Mouse (Mus musculus) limb, embryonic 14.5 days (tissue): ENCODE data around the gene Coq2. TPM values are rescaled to one million over a fixed set of nuclear protein-coding genes. Genes with fewer than 3 reads are reported as not detected.

Experiments used
- ATAC-seq: fragments of 200-750 bp; cut with Nextera tagmentation; 2 replicates; pipeline ENCODE4 v1.8.0; 2017; ENCODE audit warnings: low read depth, moderate number of reproducible peaks, moderate TSS enrichment; ENCODE audit not compliant: low FRiP score
- DNase-seq: peaks from one replicate; pipeline ENCODE4 v3.0.0-alpha.2; 2015; ENCODE audit warnings: low spot score
- H3K27ac ChIP-seq: fragments of 300-500 bp; sonication (generic); replicated peaks from 2 replicates; pipeline ENCODE4 v1.5.1; 2014; ENCODE audit warnings: low read depth, mild to moderate bottlenecking, low read length, moderate library complexity, mixed read lengths
- H3K27me3 ChIP-seq: fragments of 300-500 bp; sonication (generic); 2 replicates; pipeline ENCODE4 v1.6.1; 2014; ENCODE audit warnings: low read length, mixed read lengths; ENCODE audit not compliant: control insufficient read depth, insufficient read depth
- H3K36me3 ChIP-seq: fragments of 300-500 bp; sonication (generic); 2 replicates; pipeline ENCODE4 v1.6.1; 2014; ENCODE audit warnings: mild to moderate bottlenecking, low read length, moderate library complexity, mixed read lengths; ENCODE audit not compliant: control insufficient read depth, insufficient read depth
- H3K4me1 ChIP-seq: fragments of 300-500 bp; sonication (generic); 2 replicates; pipeline ENCODE4 v1.6.1; 2014; ENCODE audit warnings: antibody characterized with exemption, low read length, mixed read lengths; ENCODE audit not compliant: control insufficient read depth, insufficient read depth
- H3K4me2 ChIP-seq: fragments of 300-500 bp; sonication (generic); replicated peaks from 2 replicates; pipeline ENCODE4 v1.6.1; 2014; ENCODE audit warnings: low read depth, mild to moderate bottlenecking, low read length, moderate library complexity; ENCODE audit not compliant: severe bottlenecking
- H3K4me3 ChIP-seq: fragments of 300-500 bp; sonication (generic); replicated peaks from 2 replicates; pipeline ENCODE4 v1.5.1; 2014; ENCODE audit warnings: low read length
- H3K9ac ChIP-seq: fragments of 300-500 bp; sonication (generic); 2 replicates; pipeline ENCODE4 v1.6.1; 2014; ENCODE audit warnings: mild to moderate bottlenecking, low read depth, low read length, moderate library complexity; ENCODE audit not compliant: severe bottlenecking
- H3K9me3 ChIP-seq: fragments of 300-500 bp; sonication (generic); 2 replicates; pipeline ENCODE4 v1.6.1; 2016; ENCODE audit warnings: low read length; ENCODE audit not compliant: control insufficient read depth
- POLR2A ChIP-seq: fragments of 200-500 bp; IDR thresholded peaks from 2 replicates; pipeline ENCODE4 v1.8.0; 2012; ENCODE audit warnings: inconsistent platforms, mild to moderate bottlenecking, moderate library complexity, borderline replicate concordance; ENCODE audit not compliant: insufficient read depth, insufficient read length; ENCODE audit errors: extremely low read depth
- WGBS: fragments of 180-500 bp; shearing (Covaris S2); extraction: QIAGEN DNeasy Blood & Tissue Kit; methylation state at CpG from one replicate; pipeline ENCODE4 v1.1.7; 2014; 5-methylcytosine and 5-hydroxymethylcytosine counted together
- polyA plus RNA-seq, 2 experiments: library from polyadenylated mRNA; depleted of rRNA in 1 of 2; stranded (reverse) in 1 of 2; unstranded in 1 of 2; fragments of >200 nt; fragmentation: Nextera tagmentation in 1 of 2; extraction: Ambion mirVana in 1 of 2; gene quantifications; 2 replicates each; pipeline versions ENCODE4 v1.2.1 to v1.2.3; 2012 to 2014

The Coq2 gene
- polyA plus RNA-seq, 2 experiments = 56.2 to 91.2 TPM

DNA sequence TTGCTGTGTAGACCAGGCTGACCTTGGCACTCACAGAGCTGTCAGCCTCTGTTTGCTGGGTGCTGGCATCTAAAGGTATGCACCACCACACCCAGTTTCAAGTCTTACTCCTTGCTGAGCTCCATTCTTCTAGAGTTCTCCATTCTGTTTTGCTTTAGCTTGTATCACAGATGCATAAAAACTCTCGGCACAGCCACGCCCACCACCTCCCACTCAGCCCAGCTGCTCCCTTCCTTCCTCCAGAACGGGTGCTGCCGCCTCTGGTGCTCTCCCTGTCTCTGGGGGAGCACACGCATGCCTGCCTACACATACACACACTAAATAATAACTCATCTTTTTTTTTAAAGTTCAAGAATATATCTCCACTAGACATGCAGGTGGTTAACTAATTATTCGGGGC is 16.5 kb downstream of the Coq2 start:
- no peak for DNase-seq
- TF ChIP-seq POLR2A = no peak
- H3K27me3 ChIP-seq = no peaks in the 10 kb centered on the region
- WGBS = 80% methylated on average over 6 of the region's 6 CpGs
- no peaks in the 10 kb centered on the region for H3K9me3 ChIP-seq
- ATAC-seq = no peak
- H3K4me3 ChIP-seq = no peak overlapping the region
- no peak overlapping the region for H3K9ac ChIP-seq
- H3K36me3 ChIP-seq = peaks cover 84% of the 10 kb centered on the region
- H3K4me2 ChIP-seq = no peak overlapping the region
- H3K4me1 ChIP-seq = no peaks in the 10 kb centered on the region
- H3K27ac ChIP-seq = no peak overlapping the region

DNA sequence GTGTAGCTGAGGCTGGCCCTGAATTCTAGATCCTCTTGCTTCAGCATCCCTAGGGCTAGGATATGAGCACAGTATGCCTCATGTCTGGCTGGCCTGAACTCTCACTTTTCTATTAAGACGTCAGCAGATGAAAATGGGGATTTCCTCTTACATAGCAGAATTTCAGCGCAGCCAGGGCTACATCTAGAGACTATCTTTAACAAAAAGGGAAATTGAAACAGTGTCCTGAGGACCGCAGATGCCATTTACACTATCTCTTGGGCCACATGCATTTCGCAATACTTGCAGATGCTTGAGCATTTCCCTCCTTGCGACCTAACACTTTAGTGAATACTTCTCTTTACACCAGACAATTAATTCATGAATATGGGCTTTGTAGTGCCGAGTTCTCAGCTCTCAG is 18.6 kb downstream of the Coq2 start:
- Histone ChIP-seq H3K9me3 (no peaks in the 10 kb centered on the region), H3K4me3 (no peak overlapping the region), H3K36me3 (peaks cover 68% of the 10 kb centered on the region), H3K27me3 (no peaks in the 10 kb centered on the region), H3K27ac (no peak overlapping the region), H3K4me1 (no peaks in the 10 kb centered on the region), H3K4me2 (no peak overlapping the region), H3K9ac (no peak overlapping the region)
- no peak for ATAC-seq
- TF ChIP-seq POLR2A = no peak
- no peak for DNase-seq
- 87% methylated on average over 6 of the region's 6 CpGs for WGBS

DNA sequence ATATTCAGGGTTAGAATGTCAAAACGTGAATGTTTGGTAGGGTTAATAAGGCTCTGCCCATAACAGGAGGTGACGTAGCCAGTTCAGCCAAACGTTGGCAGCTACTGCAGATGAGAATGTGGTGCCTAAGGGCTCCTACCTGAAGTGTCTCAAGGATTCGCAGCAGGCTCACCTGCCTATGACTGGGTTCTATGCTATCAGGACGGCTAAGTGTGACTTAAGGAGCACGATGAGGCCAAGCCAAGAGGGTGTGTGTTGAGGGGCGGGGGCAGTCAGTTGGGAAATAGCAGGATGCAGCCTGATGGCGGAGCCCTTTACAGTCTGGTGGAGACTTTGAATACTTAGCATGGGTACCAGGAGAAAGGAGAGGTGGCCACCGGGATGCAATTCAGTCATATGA is 22.6 kb downstream of the Coq2 start:
- ATAC-seq = no peak
- Histone ChIP-seq H3K4me2 (no peak overlapping the region), H3K27ac (no peak overlapping the region), H3K4me1 (no peaks in the 10 kb centered on the region), H3K36me3 (peaks cover 32% of the 10 kb centered on the region), H3K4me3 (no peak overlapping the region), H3K9me3 (no peaks in the 10 kb centered on the region), H3K9ac (no peak overlapping the region), H3K27me3 (no peaks in the 10 kb centered on the region)
- no peak for DNase-seq
- 87% methylated on average over 9 of the region's 9 CpGs for WGBS
- TF ChIP-seq POLR2A = no peak

DNA sequence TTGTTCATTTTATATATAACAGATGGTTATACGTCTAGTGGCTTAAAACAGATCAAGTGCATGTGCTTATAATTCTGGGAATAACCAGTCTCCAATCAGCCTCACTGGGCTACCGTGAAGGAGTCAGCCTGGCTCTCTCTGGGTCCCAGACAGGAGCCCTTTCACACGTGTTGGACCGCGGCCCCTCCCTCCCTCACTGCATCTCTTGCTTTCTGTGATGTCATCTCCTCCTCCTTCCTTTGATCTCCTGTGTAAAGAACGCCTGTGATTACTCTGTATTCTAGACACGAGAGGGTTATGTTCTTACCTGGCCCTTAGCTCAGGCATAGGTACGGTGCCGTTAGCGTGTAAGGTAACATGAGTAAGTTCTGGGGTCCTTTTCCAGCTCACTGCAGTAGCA is 23.5 kb downstream of the Coq2 start:
- Histone ChIP-seq H3K4me3 (no peak overlapping the region), H3K4me1 (no peaks in the 10 kb centered on the region), H3K27ac (no peak overlapping the region), H3K9ac (no peak overlapping the region), H3K4me2 (no peak overlapping the region), H3K9me3 (no peaks in the 10 kb centered on the region), H3K36me3 (peaks cover 25% of the 10 kb centered on the region), H3K27me3 (no peaks in the 10 kb centered on the region)
- 68% methylated on average over 10 of the region's 10 CpGs for WGBS
- TF ChIP-seq POLR2A = no peak
- no peak for DNase-seq
- ATAC-seq = no peak

DNA sequence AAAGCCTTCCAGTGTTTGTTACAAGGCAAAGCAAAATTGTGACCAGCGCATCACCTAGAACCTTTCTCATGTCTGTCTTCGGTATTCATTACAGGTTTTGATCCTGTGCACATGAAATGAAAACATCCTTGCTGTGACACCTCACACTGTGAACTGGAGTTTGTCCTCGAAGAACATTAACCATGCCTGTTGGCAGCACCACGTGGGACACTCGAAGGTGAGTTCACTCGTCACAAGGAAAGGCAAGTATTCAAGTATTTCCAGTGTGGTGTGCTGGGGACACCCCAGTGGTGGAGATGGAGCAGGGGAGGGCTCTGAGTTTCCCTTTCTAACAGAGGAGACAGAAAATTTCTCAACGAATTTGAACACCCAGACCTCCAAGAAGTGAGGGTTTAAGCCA is 24.0 kb downstream of the Coq2 start:
- no peak for DNase-seq
- H3K4me2 ChIP-seq = no peak overlapping the region
- no peak overlapping the region for H3K9ac ChIP-seq
- no peaks in the 10 kb centered on the region for H3K27me3 ChIP-seq
- no peak for ATAC-seq
- WGBS = 88% methylated on average over 7 of the region's 7 CpGs
- no peak for TF ChIP-seq POLR2A
- H3K36me3 ChIP-seq = peaks cover 21% of the 10 kb centered on the region
- H3K4me1 ChIP-seq = no peaks in the 10 kb centered on the region
- no peak overlapping the region for H3K4me3 ChIP-seq
- no peaks in the 10 kb centered on the region for H3K9me3 ChIP-seq
- no peak overlapping the region for H3K27ac ChIP-seq

DNA sequence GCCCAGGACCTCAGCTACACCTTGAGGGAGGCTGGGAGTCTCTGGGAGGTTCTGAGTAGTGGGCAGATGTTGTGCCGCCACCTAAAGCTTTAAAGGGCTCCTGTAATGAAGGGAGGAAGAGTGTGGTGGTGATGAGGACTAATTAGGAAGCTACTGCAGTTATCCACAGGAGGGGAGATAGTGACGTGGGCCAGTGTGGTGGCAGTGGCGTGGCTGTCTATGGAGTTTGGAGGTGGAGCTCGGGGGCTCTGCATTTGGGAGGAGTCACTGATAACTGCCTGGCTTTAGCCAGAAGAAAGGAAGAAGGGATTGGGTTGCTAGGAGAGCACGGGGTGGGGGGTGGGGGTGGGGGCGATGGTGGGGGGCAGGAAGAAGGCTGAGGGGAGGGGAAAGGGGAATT is 26.4 kb downstream of the Coq2 start:
- H3K4me2 ChIP-seq = no peak overlapping the region
- H3K4me1 ChIP-seq = no peaks in the 10 kb centered on the region
- H3K27me3 ChIP-seq = no peaks in the 10 kb centered on the region
- WGBS = 38% methylated on average over 6 of the region's 6 CpGs
- H3K9me3 ChIP-seq = no peaks in the 10 kb centered on the region
- H3K9ac ChIP-seq = no peak overlapping the region
- DNase-seq = no peak
- no peak for ATAC-seq
- no peak overlapping the region for H3K27ac ChIP-seq
- TF ChIP-seq POLR2A = no peak
- no peak overlapping the region for H3K4me3 ChIP-seq
- no peaks in the 10 kb centered on the region for H3K36me3 ChIP-seq
